Mouse (Mus musculus) G1E (cell line): ENCODE measurements around the gene Krtdap. TPM values are rescaled to one million over a fixed set of nuclear protein-coding genes. Genes with fewer than 3 reads are reported as not detected.
"Not testable (repeated sequence)": the region's sequence is repeated elsewhere in the genome, so short reads cannot be mapped to it uniquely, and the experiment has no call there.

Experiments
- ATAC-seq: 2 replicates; pipeline ENCODE4 v1.8.0; 2016; ENCODE audit warnings: mild to moderate bottlenecking; ENCODE audit not compliant: insufficient number of reproducible peaks, poor library complexity, low FRiP score, severe bottlenecking; ENCODE audit errors: extremely low read depth
- DNase-seq: peaks from one replicate; pipeline ENCODE4 v3.0.0; 2012; ENCODE audit warnings: low spot score
- H3K27me3 ChIP-seq: 2 replicates; pipeline ENCODE4 v1.6.1; 2012; ENCODE audit warnings: mild to moderate bottlenecking, low read length, inconsistent platforms; ENCODE audit not compliant: insufficient read depth
- H3K36me3 ChIP-seq: replicated peaks from 2 replicates; pipeline ENCODE3; 2012; ENCODE audit warnings: mild to moderate bottlenecking, inconsistent platforms
- H3K4me1 ChIP-seq: 2 replicates; pipeline ENCODE4 v1.6.1; 2012; ENCODE audit warnings: low read depth, low read length, inconsistent platforms, mixed read lengths; ENCODE audit not compliant: insufficient read depth
- H3K4me3 ChIP-seq: 2 replicates; pipeline ENCODE4 v1.5.1; 2012; ENCODE audit warnings: low read depth, mild to moderate bottlenecking, inconsistent platforms, low read length, moderate library complexity, mixed read lengths
- H3K9me3 ChIP-seq: replicated peaks from 2 replicates; pipeline ENCODE4 v1.6.1; 2012; ENCODE audit warnings: inconsistent platforms
- CTCF ChIP-seq: IDR thresholded peaks from 2 replicates; pipeline ENCODE4 v1.5.1; 2012; ENCODE audit warnings: low read depth, low read length, inconsistent platforms, mixed read lengths
- GATA1 ChIP-seq: IDR thresholded peaks from 2 replicates; pipeline ENCODE4 v1.6.1; 2012; ENCODE audit warnings: borderline replicate concordance, low read length, inconsistent platforms, mixed read lengths
- GATA2 ChIP-seq: IDR thresholded peaks from 2 replicates; pipeline ENCODE4 v1.6.1; 2012; ENCODE audit warnings: low read depth, low read length, inconsistent platforms, borderline replicate concordance
- POLR2AphosphoS5 ChIP-seq: IDR thresholded peaks from 2 replicates; pipeline ENCODE4 v1.6.1; 2012; ENCODE audit warnings: low read depth, low read length, inconsistent platforms; ENCODE audit not compliant: insufficient replicate concordance
- TAL1 ChIP-seq: conservative IDR thresholded peaks from 2 replicates; pipeline ENCODE4 v1.6.1; 2012; ENCODE audit warnings: low read depth, low read length, inconsistent platforms, mixed read lengths
- polyA plus RNA-seq: library from polyadenylated mRNA; stranded (reverse); fragments of >175 nt; gene quantifications from 2 replicates; pipeline ENCODE4 v1.2.3, GENCODE M21; 2012
- total RNA-seq, 2 experiments: library from RNA; stranded (forward) in 1 of 2; stranded (reverse) in 1 of 2; fragments of 200-1000 nt in 1 of 2; fragments of >200 nt in 1 of 2; fragmentation: Nextera tagmentation in 1 of 2; gene quantifications; 2 replicates each; pipeline ENCODE4 v1.2.3; 2014 to 2017

The Krtdap gene
- total and polyA plus RNA-seq, 3 experiments, result not detected

GRCm38 (mm10) chr7:30820131-30820530 lies 32.4 kb downstream of the Krtdap start:
- Histone ChIP-seq H3K4me3 (no peak overlapping the region), H3K4me1 (no peaks in the 10 kb centered on the region), H3K9me3 (no peaks in the 10 kb centered on the region), H3K27me3 (peaks cover 17% of the 10 kb centered on the region; the same call in 1 of the 2 replicates), H3K36me3 (no peaks in the 10 kb centered on the region)
- TF ChIP-seq POLR2AphosphoS5 (no peak), GATA2 (no peak), TAL1 (no peak)
- ATAC-seq (no peak), DNase-seq (no peak)

GRCm38 (mm10) chr7:30820854-30821445 lies 33.3 kb downstream of the Krtdap start:
- DNase-seq (no peak), ATAC-seq (no peak)
- H3K36me3 ChIP-seq, result no peaks in the 10 kb centered on the region
- no peak for TF ChIP-seq TAL1
- TF ChIP-seq GATA2, result no peak
- TF ChIP-seq CTCF, result no peak
- TF ChIP-seq GATA1, result no peak
- no peak overlapping the region for H3K4me3 ChIP-seq
- H3K4me1 ChIP-seq, result no peaks in the 10 kb centered on the region
- H3K27me3 ChIP-seq, result peaks cover 17% of the 10 kb centered on the region; the same call in 1 of the 2 replicates
- no peaks in the 10 kb centered on the region for H3K9me3 ChIP-seq

DNA sequence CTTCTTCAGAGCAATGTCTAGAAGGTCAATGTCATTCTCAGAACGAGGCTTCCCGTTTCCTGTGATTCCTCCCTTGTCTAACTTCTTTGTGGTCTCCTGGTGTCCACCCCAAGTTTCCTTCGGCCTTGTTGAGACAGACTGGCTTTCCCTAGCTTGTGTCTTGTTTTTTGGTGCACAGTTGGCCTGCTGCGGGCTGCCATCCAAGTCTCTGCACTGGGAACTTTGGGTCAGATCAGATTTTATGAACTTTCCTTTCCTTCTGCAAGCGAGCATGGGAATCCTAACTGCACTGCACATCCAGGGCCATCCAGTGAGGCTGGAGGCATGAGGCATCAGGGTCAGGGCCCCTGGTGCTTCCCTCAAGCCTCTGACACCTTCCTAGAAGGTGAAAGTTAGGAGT lies 33.8 kb downstream of the Krtdap start:
- Histone ChIP-seq H3K4me3 (no peak overlapping the region), H3K9me3 (no peaks in the 10 kb centered on the region), H3K27me3 (peaks cover 17% of the 10 kb centered on the region; the same call in 1 of the 2 replicates), H3K4me1 (no peaks in the 10 kb centered on the region), H3K36me3 (no peaks in the 10 kb centered on the region)
- ATAC-seq, result no peak
- TF ChIP-seq TAL1, result no peak
- TF ChIP-seq GATA2, result no peak
- no peak for TF ChIP-seq POLR2AphosphoS5
- TF ChIP-seq CTCF, result no peak
- DNase-seq, result no peak

GRCm38 (mm10) chr7:30823675-30824074 lies 36.0 kb downstream of the Krtdap start, which contains the start of gene Ffar2:
Gene Ffar2 (minus strand): TSS chr7:30823775.
- no peak for TF ChIP-seq GATA1
- TF ChIP-seq TAL1, result no peak
- no peak for TF ChIP-seq GATA2
- TF ChIP-seq CTCF, result no peak
- TF ChIP-seq POLR2AphosphoS5, result no peak
- Histone ChIP-seq H3K36me3 (no peaks in the 10 kb centered on the region), H3K9me3 (no peaks in the 10 kb centered on the region), H3K4me3 (no peak within 1 kb of the TSS), H3K27me3 (peaks cover 17% of the 10 kb centered on the region; the same call in 1 of the 2 replicates), H3K4me1 (no peaks in the 10 kb centered on the region)
- DNase-seq (no peak), ATAC-seq (no peak)

GRCm38 (mm10) chr7:30824306-30824705 lies 36.6 kb downstream of the Krtdap start:
- no peaks in the 10 kb centered on the region for H3K36me3 ChIP-seq
- no peak overlapping the region for H3K4me3 ChIP-seq
- DNase-seq (no peak), ATAC-seq (no peak)
- peaks cover 1% of the 10 kb centered on the region; the same call in 1 of the 2 replicates for H3K4me1 ChIP-seq
- H3K27me3 ChIP-seq, result peaks cover 15% of the 10 kb centered on the region; the same call in 1 of the 2 replicates
- H3K9me3 ChIP-seq, result no peaks in the 10 kb centered on the region
- no peak for TF ChIP-seq POLR2AphosphoS5
- no peak for TF ChIP-seq TAL1
- no peak for TF ChIP-seq CTCF
- no peak for TF ChIP-seq GATA1
- no peak for TF ChIP-seq GATA2

DNA sequence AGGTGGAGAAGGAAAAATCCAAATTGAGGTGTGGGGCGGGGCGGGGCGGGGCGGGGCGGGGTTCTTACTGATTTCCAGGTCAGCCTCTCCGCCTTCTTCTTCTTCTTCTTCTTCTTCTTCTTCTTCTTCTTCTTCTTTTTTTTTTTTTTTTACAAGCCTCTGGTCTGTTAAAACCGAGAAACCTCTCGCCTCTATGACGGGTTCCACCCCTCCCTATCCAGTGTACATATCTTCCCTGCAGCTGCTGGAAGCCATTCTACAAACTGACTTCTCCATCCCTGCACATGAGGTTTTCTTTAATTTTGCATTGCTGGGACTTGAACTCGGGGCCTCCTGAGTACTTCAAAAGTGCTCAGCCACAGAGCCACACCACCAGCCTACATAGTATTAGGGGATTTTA lies 39.0 kb downstream of the Krtdap start:
- H3K4me1 ChIP-seq, result peaks cover 5% of the 10 kb centered on the region

GRCm38 (mm10) chr7:30828871-30829270 lies 41.2 kb downstream of the Krtdap start:
- DNase-seq, H3K36me3 ChIP-seq, H3K9me3 ChIP-seq, H3K4me3 ChIP-seq, ATAC-seq, H3K4me1 ChIP-seq, H3K27me3 ChIP-seq: not testable (repeated sequence)

More for the DNA sequence above, 39.0 kb downstream of the Krtdap start:
- Histone ChIP-seq H3K4me3 (no peak overlapping the region), H3K36me3 (no peaks in the 10 kb centered on the region), H3K27me3 (peaks cover 5% of the 10 kb centered on the region; the same call in 1 of the 2 replicates), H3K9me3 (no peaks in the 10 kb centered on the region)
- no peak for TF ChIP-seq TAL1
- TF ChIP-seq GATA1, result no peak
- TF ChIP-seq GATA2, result no peak
- no peak for TF ChIP-seq CTCF
- TF ChIP-seq POLR2AphosphoS5, result no peak
- no peak for ATAC-seq
- no peak for DNase-seq
